Mouse (Mus musculus) erythroblast, embryonic 14.5 days (primary cell): ENCODE data around the gene Plac8. TPM values are rescaled to one million over a fixed set of nuclear protein-coding genes. Genes with fewer than 3 reads are reported as not detected.

Experiments used
- H3K27me3 ChIP-seq: 2 replicates; pipeline ENCODE4 v1.6.1; 2012; ENCODE audit warnings: inconsistent platforms; ENCODE audit not compliant: control insufficient read depth
- H3K36me3 ChIP-seq: 2 replicates; pipeline ENCODE4 v1.6.1; 2012; ENCODE audit warnings: mild to moderate bottlenecking, inconsistent platforms; ENCODE audit not compliant: control insufficient read depth
- H3K4me1 ChIP-seq: 2 replicates; pipeline ENCODE4 v1.6.1; 2012; ENCODE audit warnings: inconsistent platforms; ENCODE audit not compliant: control insufficient read depth
- H3K4me3 ChIP-seq: replicated peaks from 2 replicates; pipeline ENCODE3; 2012; ENCODE audit warnings: moderate library complexity, mild to moderate bottlenecking, inconsistent platforms
- H3K9me3 ChIP-seq: 2 replicates; pipeline ENCODE4 v1.6.1; 2012; ENCODE audit warnings: low read length, inconsistent platforms, mixed read lengths; ENCODE audit not compliant: control insufficient read depth
- GATA1 ChIP-seq: IDR thresholded peaks from 2 replicates; pipeline ENCODE4 v1.6.1; 2012; ENCODE audit warnings: low read length, inconsistent platforms, mixed read lengths
- TAL1 ChIP-seq: IDR thresholded peaks from 3 replicates; pipeline ENCODE4 v1.6.1; 2012; ENCODE audit warnings: low read length, inconsistent platforms, mixed read lengths
- polyA plus RNA-seq: library from polyadenylated mRNA; stranded (reverse); fragments of >175 nt; gene quantifications from 2 replicates; pipeline ENCODE4 v1.2.3, GENCODE M21; 2012

The Plac8 gene
- polyA plus RNA-seq, 1 experiment: 0.08 TPM

- Histone ChIP-seq H3K36me3 (no peaks in the 10 kb centered on the region), H3K9me3 (no peaks in the 10 kb centered on the region), H3K27me3 (no peaks in the 10 kb centered on the region), H3K4me1 (no peaks in the 10 kb centered on the region), H3K4me3 (no peak overlapping the region)
- TF ChIP-seq TAL1 (no peak), GATA1 (no peak)
Measured at GRCm38 (mm10) chr5:100583066-100583465, 11.0 kb upstream of the Plac8 start.

- H3K4me3 ChIP-seq: no peak overlapping the region
- H3K27me3 ChIP-seq: no peaks in the 10 kb centered on the region
Measured at GRCm38 (mm10) chr5:100582435-100582826, 10.4 kb upstream of the Plac8 start.

DNA sequence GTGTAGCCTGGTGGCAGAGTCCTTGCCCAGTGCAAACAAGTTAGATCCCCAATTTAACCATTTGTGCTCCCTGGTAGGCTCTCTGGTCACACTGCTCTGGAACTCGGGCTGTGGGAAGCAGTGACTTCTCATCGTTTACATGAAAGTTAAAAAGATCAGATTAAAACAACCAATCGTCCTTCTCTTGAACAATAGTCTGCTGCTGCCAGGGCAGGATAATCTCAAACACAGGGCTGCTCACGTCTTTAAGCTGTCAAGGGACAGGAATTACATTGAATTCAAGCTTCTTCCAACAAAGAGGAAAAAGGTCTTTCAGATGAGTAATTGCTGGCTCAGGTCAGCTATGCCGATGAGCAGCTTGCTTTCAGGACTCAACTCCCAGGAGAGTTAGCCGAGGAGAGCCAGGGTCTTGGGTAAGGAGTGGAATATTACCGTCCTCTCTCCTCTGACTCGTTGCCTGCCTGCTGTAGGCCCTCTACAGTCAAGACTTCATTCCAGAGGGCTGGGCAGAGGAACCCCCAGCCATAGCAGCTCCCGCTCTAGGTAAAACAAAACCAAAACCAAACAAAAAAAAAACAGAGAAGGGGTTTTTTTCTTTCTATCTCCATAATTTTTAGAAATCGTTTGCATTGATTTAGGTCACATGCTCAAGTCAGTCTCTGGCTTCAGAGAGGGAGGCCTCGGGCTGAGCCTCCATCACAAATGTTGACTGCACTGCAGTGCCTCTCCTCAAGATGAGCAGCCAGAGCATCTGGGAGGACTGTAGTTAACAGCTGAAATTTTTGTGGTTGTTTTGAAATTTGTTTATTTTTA lies 9.8 kb upstream of the Plac8 start:
- H3K36me3 ChIP-seq: no peaks in the 10 kb centered on the region
- no peaks in the 10 kb centered on the region for H3K4me1 ChIP-seq
- TF ChIP-seq GATA1 (no peak), TAL1 (no peak)
- H3K27me3 ChIP-seq: no peaks in the 10 kb centered on the region
- no peak overlapping the region for H3K4me3 ChIP-seq
- no peaks in the 10 kb centered on the region for H3K9me3 ChIP-seq

More at GRCm38 (mm10) chr5:100582435-100582826, 10.4 kb upstream of the Plac8 start:
- TF ChIP-seq GATA1: no peak
- TF ChIP-seq TAL1: no peak
- H3K36me3 ChIP-seq: no peaks in the 10 kb centered on the region
- no peaks in the 10 kb centered on the region for H3K4me1 ChIP-seq
- no peaks in the 10 kb centered on the region for H3K9me3 ChIP-seq

DNA sequence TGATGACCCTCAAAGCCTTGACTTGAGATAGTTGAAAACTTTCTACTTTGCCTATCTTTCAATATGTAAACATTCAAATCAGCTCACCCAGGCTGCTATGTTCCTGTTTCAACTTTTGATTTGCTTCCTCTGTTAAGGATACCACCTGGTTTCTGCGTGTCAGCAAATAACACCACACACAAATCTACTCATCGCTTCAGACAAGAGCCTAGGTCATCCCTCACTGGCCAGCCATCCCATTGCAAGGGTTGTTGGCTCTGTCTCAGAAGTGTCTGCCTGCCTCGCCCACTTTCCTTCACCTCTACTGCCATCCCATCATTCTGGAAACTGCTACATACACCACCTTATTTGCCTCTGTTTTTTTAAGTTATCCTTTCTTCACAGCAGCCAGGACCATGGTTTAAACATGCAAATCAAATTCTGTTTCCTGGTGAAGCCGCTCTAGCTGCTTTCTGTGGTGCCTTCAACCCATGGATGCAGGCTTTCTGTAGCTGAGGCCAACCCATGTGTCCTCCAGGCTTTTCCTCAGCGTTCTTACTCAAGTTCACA lies 6.9 kb upstream of the Plac8 start:
- H3K4me1 ChIP-seq: no peaks in the 10 kb centered on the region

DNA sequence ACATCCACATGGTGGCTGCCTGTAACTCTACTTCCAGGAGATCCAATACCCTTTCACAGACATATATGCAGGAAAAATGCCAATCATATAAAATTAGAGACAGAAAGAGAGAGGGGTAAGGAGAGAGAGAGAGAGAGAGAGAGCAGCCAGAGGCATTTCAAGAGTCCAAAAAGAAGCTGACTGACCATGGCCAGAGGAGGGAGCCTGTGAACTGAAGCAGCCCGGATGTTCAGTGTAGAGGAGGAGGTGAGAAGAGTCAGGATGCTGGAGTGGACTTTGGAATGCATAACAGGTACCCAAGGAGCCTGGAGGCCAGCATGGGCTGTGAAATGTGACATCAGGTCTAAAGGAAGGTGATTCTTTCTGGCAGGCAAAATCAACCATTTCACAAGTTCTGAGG lies 2.7 kb upstream of the Plac8 start:
- H3K4me3 ChIP-seq: no peak overlapping the region
- H3K9me3 ChIP-seq: no peaks in the 10 kb centered on the region
- no peaks in the 10 kb centered on the region for H3K4me1 ChIP-seq
- H3K36me3 ChIP-seq: no peaks in the 10 kb centered on the region
- TF ChIP-seq TAL1 (no peak), GATA1 (no peak)
- H3K27me3 ChIP-seq: peaks cover 29% of the 10 kb centered on the region

More for the DNA sequence above, 6.9 kb upstream of the Plac8 start:
- no peak for TF ChIP-seq GATA1
- TF ChIP-seq TAL1: no peak
- Histone ChIP-seq H3K9me3 (no peaks in the 10 kb centered on the region), H3K4me3 (no peak overlapping the region), H3K36me3 (no peaks in the 10 kb centered on the region), H3K27me3 (no peaks in the 10 kb centered on the region)

DNA sequence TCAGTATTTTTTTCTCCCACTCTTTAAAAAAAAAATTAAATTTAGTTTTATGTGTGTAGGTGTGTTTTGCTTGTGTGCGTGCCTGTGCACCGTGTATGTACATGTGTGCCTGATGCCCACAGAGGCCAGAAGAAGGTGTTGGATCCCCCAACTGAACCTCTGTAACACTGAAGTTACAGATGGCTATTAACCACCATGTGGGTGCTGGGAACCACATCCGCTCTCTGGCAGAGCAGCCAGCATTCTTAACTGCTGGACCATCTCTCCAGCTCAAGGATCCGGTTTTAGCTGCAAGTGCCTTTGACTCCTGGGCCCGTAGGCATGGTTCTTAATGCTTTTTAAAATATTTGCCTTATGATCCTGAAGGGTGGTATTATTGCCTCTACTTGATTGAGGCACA lies 1.2 kb upstream of the Plac8 start:
- no peaks in the 10 kb centered on the region for H3K9me3 ChIP-seq
- H3K36me3 ChIP-seq: no peaks in the 10 kb centered on the region
- H3K4me3 ChIP-seq: no peak overlapping the region
- TF ChIP-seq TAL1: no peak
- no peak for TF ChIP-seq GATA1
- H3K4me1 ChIP-seq: peaks cover 3% of the 10 kb centered on the region; the same call in 1 of the 2 replicates
- peaks cover 36% of the 10 kb centered on the region for H3K27me3 ChIP-seq

GRCm38 (mm10) chr5:100570716-100571115 lies 1.3 kb downstream of the Plac8 start:
- Histone ChIP-seq H3K27me3 (peaks cover 36% of the 10 kb centered on the region), H3K36me3 (no peaks in the 10 kb centered on the region), H3K4me1 (peaks cover 4% of the 10 kb centered on the region; the same call in 1 of the 2 replicates), H3K4me3 (no peak overlapping the region), H3K9me3 (no peaks in the 10 kb centered on the region)
- TF ChIP-seq TAL1: no peak
- no peak for TF ChIP-seq GATA1

GRCm38 (mm10) chr5:100569997-100570595 lies 1.9 kb downstream of the Plac8 start:
- Histone ChIP-seq H3K4me1 (peaks cover 4% of the 10 kb centered on the region; the same call in 1 of the 2 replicates), H3K9me3 (no peaks in the 10 kb centered on the region), H3K36me3 (no peaks in the 10 kb centered on the region), H3K27me3 (peaks cover 36% of the 10 kb centered on the region), H3K4me3 (no peak overlapping the region)
- TF ChIP-seq TAL1: no peak
- TF ChIP-seq GATA1: no peak

DNA sequence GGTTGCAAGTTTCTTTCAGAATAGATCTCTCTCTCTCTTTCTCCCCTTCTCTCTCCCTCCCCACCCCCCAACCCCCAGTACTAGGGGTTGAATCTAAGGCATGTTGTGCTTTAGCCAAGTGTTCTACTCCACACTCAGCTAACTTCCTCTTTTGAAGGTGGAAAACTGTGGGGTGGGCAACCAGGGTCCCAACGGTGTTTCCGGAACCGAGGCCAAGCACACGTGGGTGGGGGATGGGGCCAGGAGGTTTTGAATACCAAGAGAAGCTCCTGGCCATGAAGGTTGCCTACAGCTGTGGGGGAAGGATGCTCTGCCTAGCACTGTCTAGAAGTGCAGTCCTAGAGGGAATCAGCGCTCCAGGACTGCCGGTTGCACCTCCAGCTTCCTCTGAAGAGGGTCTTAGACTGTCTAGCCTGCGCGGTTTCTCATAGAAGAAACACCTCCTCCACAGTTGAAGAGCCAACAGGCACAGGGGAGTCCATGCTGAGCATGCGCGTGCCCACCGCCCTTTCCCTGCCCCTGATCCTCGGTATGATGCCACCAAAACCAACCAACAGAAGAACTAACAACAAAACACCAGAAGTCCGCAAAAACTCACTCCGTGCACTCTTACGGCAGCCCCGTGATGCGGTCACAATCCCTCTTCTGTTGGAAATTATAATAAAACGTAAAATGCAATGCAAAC lies 2.7 kb downstream of the Plac8 start:
- Histone ChIP-seq H3K4me1 (peaks cover 4% of the 10 kb centered on the region; the same call in 1 of the 2 replicates), H3K27me3 (peaks cover 36% of the 10 kb centered on the region), H3K36me3 (no peaks in the 10 kb centered on the region), H3K4me3 (no peak overlapping the region), H3K9me3 (no peaks in the 10 kb centered on the region)
- TF ChIP-seq GATA1 (no peak), TAL1 (no peak)
